11 mouse cellular contexts compared by ENCODE assay signal in genomic region chr4:147957141-147957540, GRCm38 (mm10). TPM values are rescaled to one million over a fixed set of nuclear protein-coding genes. Genes with fewer than 3 reads are reported as not detected.
DNase-seq lines count a peak whose midpoint lies in the region.
"Had no signal": no experiment of that assay in that cellular context is flagged by ENCODE, and none has a peak within 500 bp of the region (broad histone marks: within the 10 kb centered on the region; RNA-seq: fewer than 3 reads in every experiment).

No protein-coding gene starts in this region.

- peak; percentile 53 for DNase-seq in adrenal gland, postnatal 10 days
- DNase-seq in adrenal gland, adult 8-10 months: no peak
- peak; percentile 75 to 76 for DNase-seq in kidney, postnatal 4 days
- no peak for DNase-seq in kidney, adult 8-10 months
- DNase-seq in embryo, embryonic 10.5 days (ENCODE audit: low spot score): peak; percentile 75
- peak; percentile 74 for DNase-seq in mesoderm, embryonic 11.5 days (ENCODE audit: low read depth, low spot score)
- no peak for DNase-seq in ovary, postnatal 10 days (ENCODE audit: low spot score)
- no peak for DNase-seq in spleen, adult 12 weeks (ENCODE audit: low spot score)
- DNase-seq: liver, embryonic 13.5 days had no signal

RNA-seq across cellular contexts. Expression of gene 2510039O18Rik, which starts 16.4 kb away (rescaled TPM):
- 10 to 100 TPM; 43.4 to 44.7 TPM for total RNA-seq in adrenal gland, postnatal 10 days (2021)
- 10 to 100 TPM; 45.5 to 52.4 (median 47.4) TPM for total RNA-seq in adrenal gland, adult 8-10 months (2022)

RNA-seq across cellular contexts. Expression of gene Plod1, which starts 20.6 kb away (rescaled TPM):
- total RNA-seq in adrenal gland, postnatal 10 days (2021): 10 to 100 TPM; 42.0 to 42.1 TPM
- total RNA-seq in adrenal gland, adult 8-10 months (2022): 10 to 100 TPM; 31.2 to 44.5 (median 39.4) TPM

RNA-seq across cellular contexts. Expression of gene Nppb, which starts 28.4 kb away (rescaled TPM):
- total RNA-seq in adrenal gland, postnatal 10 days (2021): not detected
- under 1 TPM in 1 of 4 experiments, not detected in 3; 0.40 TPM for total RNA-seq in adrenal gland, adult 8-10 months (2022)
- total RNA-seq: layer of hippocampus, adult 18-20 months; megakaryocyte, adult 5-6 weeks had no signal

RNA-seq across cellular contexts. Expression of gene Nppa, which starts 43.4 kb away (rescaled TPM):
- not detected for total RNA-seq in adrenal gland, postnatal 10 days (2021)
- total RNA-seq in adrenal gland, adult 8-10 months (2022): not detected
- total RNA-seq: layer of hippocampus, adult 18-20 months; megakaryocyte, adult 5-6 weeks had no signal

RNA-seq across cellular contexts. Expression of gene Mfn2, which starts 52.6 kb away (rescaled TPM):
- total RNA-seq in adrenal gland, postnatal 10 days (2021): 100 to 1,000 TPM; 204 to 232 TPM
- total RNA-seq in adrenal gland, adult 8-10 months (2022): 100 to 1,000 TPM; 119 to 236 (median 168) TPM

Comparison
In these comparisons a context has a peak if more than half of its experiments do, and no peak if none do; other contexts are left out.
1. DNase-seq: peak in adrenal gland, postnatal 10 days (single experiment), kidney, postnatal 4 days (2 of 2), embryo, embryonic 10.5 days (single experiment) and mesoderm, embryonic 11.5 days (single experiment); none in adrenal gland, adult 8-10 months (single experiment), kidney, adult 8-10 months (0 of 2), ovary, postnatal 10 days (single experiment) and spleen, adult 12 weeks (single experiment).